Mouse (Mus musculus): Measurements from ENCODE around the gene 4930447C04Rik. TPM values are rescaled to one million over a fixed set of nuclear protein-coding genes. Genes with fewer than 3 reads are reported as not detected.

4930447C04Rik gene
- polyA plus RNA-seq (2015; fragmentation: Nextera tagmentation; extraction: Ambion mirVana), result 1.8 and 2.1 TPM in 2 replicates

- Histone ChIP-seq H3K9ac (no peak within 1 kb of the TSS), H3K9me3 (replicated peaks) (no peaks in the 10 kb centered on the region), H3K4me3 (peak within 1 kb of the TSS; percentile 16), H3K4me2 (peak within 1 kb of the TSS; percentile 42), H3K27me3 (peaks cover 96% of the 10 kb centered on the region), H3K27ac (no peak within 1 kb of the TSS), H3K36me3 (ENCODE audit: poor library complexity, severe bottlenecking) (no peaks in the 10 kb centered on the region), H3K4me1 (peaks cover 16% of the 10 kb centered on the region)
- no peak for ATAC-seq
- WGBS, result under 1% methylated on average over 39 of the region's 39 CpGs
Observed at GRCm38 (mm10) chr12:72940071-72940821, at the start of gene 4930447C04Rik. 4930447C04Rik (minus strand) TSS chr12:72940774.

- Histone ChIP-seq H3K9me3 (replicated peaks) (no peaks in the 10 kb centered on the region), H3K4me3 (no peak overlapping the region), H3K36me3 (ENCODE audit: poor library complexity, severe bottlenecking) (no peaks in the 10 kb centered on the region), H3K4me1 (no peaks in the 10 kb centered on the region), H3K27ac (no peak overlapping the region), H3K27me3 (peaks cover 10% of the 10 kb centered on the region), H3K9ac (no peak overlapping the region), H3K4me2 (no peak overlapping the region)
- ATAC-seq, result no peak
- WGBS, result 87% methylated on average over 8 of the region's 8 CpGs
Observed at GRCm38 (mm10) chr12:72983071-72983857, 42.7 kb upstream of the 4930447C04Rik start.

GRCm38 (mm10) chr12:72982616-72983015 is 42.0 kb upstream of the 4930447C04Rik start:
- no peaks in the 10 kb centered on the region for H3K9me3 ChIP-seq (replicated peaks)
- H3K27me3 ChIP-seq, result peaks cover 14% of the 10 kb centered on the region
- H3K9ac ChIP-seq, result no peak overlapping the region
- no peaks in the 10 kb centered on the region for H3K36me3 ChIP-seq (ENCODE audit: poor library complexity, severe bottlenecking)
- no peak overlapping the region for H3K27ac ChIP-seq
- H3K4me3 ChIP-seq, result no peak overlapping the region
- H3K4me1 ChIP-seq, result no peaks in the 10 kb centered on the region
- ATAC-seq, result no peak
- 77% methylated on average over 10 of the region's 10 CpGs for WGBS
- no peak overlapping the region for H3K4me2 ChIP-seq

- Histone ChIP-seq H3K27ac (no peak overlapping the region), H3K4me2 (no peak overlapping the region), H3K9me3 (replicated peaks) (no peaks in the 10 kb centered on the region), H3K36me3 (ENCODE audit: poor library complexity, severe bottlenecking) (no peaks in the 10 kb centered on the region), H3K9ac (no peak overlapping the region), H3K4me3 (no peak overlapping the region), H3K27me3 (peaks cover 43% of the 10 kb centered on the region), H3K4me1 (no peaks in the 10 kb centered on the region; the same call in 1 of the 2 replicates)
- no peak for ATAC-seq
- 70% methylated on average over 5 of the region's 5 CpGs for WGBS
Observed at GRCm38 (mm10) chr12:72979236-72979635, 38.7 kb upstream of the 4930447C04Rik start.

- 91% methylated on average over 3 of the region's 3 CpGs for WGBS
- H3K4me3 ChIP-seq, result no peak overlapping the region
- no peak overlapping the region for H3K27ac ChIP-seq
Observed at GRCm38 (mm10) chr12:72977851-72978250, 37.3 kb upstream of the 4930447C04Rik start.

GRCm38 (mm10) chr12:72976718-72977117 is 36.1 kb upstream of the 4930447C04Rik start:
- H3K36me3 ChIP-seq (ENCODE audit: poor library complexity, severe bottlenecking), result no peaks in the 10 kb centered on the region
- peaks cover 64% of the 10 kb centered on the region for H3K27me3 ChIP-seq
- no peaks in the 10 kb centered on the region for H3K9me3 ChIP-seq (replicated peaks)
- H3K4me3 ChIP-seq, result no peak overlapping the region
- peak overlapping the region; percentile 42 for H3K4me2 ChIP-seq
- H3K27ac ChIP-seq, result no peak overlapping the region
- H3K4me1 ChIP-seq, result no peaks in the 10 kb centered on the region; the same call in 1 of the 2 replicates
- ATAC-seq, result peak; percentile 73
- WGBS, result 2% methylated on average over 12 of the region's 12 CpGs
- no peak overlapping the region for H3K9ac ChIP-seq

More at GRCm38 (mm10) chr12:72977851-72978250, 37.3 kb upstream of the 4930447C04Rik start:
- H3K4me2 ChIP-seq, result no peak overlapping the region
- H3K36me3 ChIP-seq (ENCODE audit: poor library complexity, severe bottlenecking), result no peaks in the 10 kb centered on the region
- no peaks in the 10 kb centered on the region; the same call in 1 of the 2 replicates for H3K4me1 ChIP-seq
- no peaks in the 10 kb centered on the region for H3K9me3 ChIP-seq (replicated peaks)
- H3K27me3 ChIP-seq, result peaks cover 54% of the 10 kb centered on the region
- ATAC-seq, result no peak
- H3K9ac ChIP-seq, result no peak overlapping the region

- H3K36me3 ChIP-seq (ENCODE audit: poor library complexity, severe bottlenecking), result no peaks in the 10 kb centered on the region
- ATAC-seq, result no peak
- H3K27ac ChIP-seq, result no peak overlapping the region
- 8% methylated on average over 7 of the region's 7 CpGs for WGBS
- no peaks in the 10 kb centered on the region; the same call in 1 of the 2 replicates for H3K4me1 ChIP-seq
- H3K9me3 ChIP-seq (replicated peaks), result no peaks in the 10 kb centered on the region
- H3K4me3 ChIP-seq, result no peak overlapping the region
- peak overlapping the region; percentile 42 for H3K4me2 ChIP-seq
- no peak overlapping the region for H3K9ac ChIP-seq
- H3K27me3 ChIP-seq, result peaks cover 69% of the 10 kb centered on the region
Observed at GRCm38 (mm10) chr12:72976172-72976571, 35.6 kb upstream of the 4930447C04Rik start.

GRCm38 (mm10) chr12:72973161-72973560 is 32.6 kb upstream of the 4930447C04Rik start:
- no peaks in the 10 kb centered on the region for H3K36me3 ChIP-seq (ENCODE audit: poor library complexity, severe bottlenecking)
- H3K27me3 ChIP-seq, result peaks cover 69% of the 10 kb centered on the region
- no peak for ATAC-seq
- no peak overlapping the region for H3K4me2 ChIP-seq
- no peak overlapping the region for H3K4me3 ChIP-seq
- H3K27ac ChIP-seq, result no peak overlapping the region
- H3K4me1 ChIP-seq, result no peaks in the 10 kb centered on the region; the same call in 1 of the 2 replicates
- H3K9me3 ChIP-seq (replicated peaks), result no peaks in the 10 kb centered on the region
- WGBS, result 9% methylated on average over 6 of the region's 6 CpGs
- no peak overlapping the region for H3K9ac ChIP-seq

GRCm38 (mm10) chr12:72970620-72971019 is 30.0 kb upstream of the 4930447C04Rik start:
- H3K4me3 ChIP-seq, result no peak overlapping the region
- H3K4me2 ChIP-seq, result no peak overlapping the region
- H3K27me3 ChIP-seq, result peaks cover 58% of the 10 kb centered on the region
- no peak overlapping the region for H3K9ac ChIP-seq
- no peak overlapping the region for H3K27ac ChIP-seq
- H3K9me3 ChIP-seq (replicated peaks), result no peaks in the 10 kb centered on the region
- no peak for ATAC-seq
- no peaks in the 10 kb centered on the region for H3K4me1 ChIP-seq
- H3K36me3 ChIP-seq (ENCODE audit: poor library complexity, severe bottlenecking), result no peaks in the 10 kb centered on the region
- WGBS, result 71% methylated on average over 14 of the region's 14 CpGs

- Histone ChIP-seq H3K9ac (no peak overlapping the region), H3K4me1 (no peaks in the 10 kb centered on the region), H3K27me3 (peaks cover 35% of the 10 kb centered on the region), H3K36me3 (ENCODE audit: poor library complexity, severe bottlenecking) (no peaks in the 10 kb centered on the region), H3K4me2 (no peak overlapping the region), H3K9me3 (replicated peaks) (no peaks in the 10 kb centered on the region), H3K4me3 (no peak overlapping the region), H3K27ac (no peak overlapping the region)
- ATAC-seq, result no peak
- WGBS, result 86% methylated on average over 7 of the region's 7 CpGs
Observed at GRCm38 (mm10) chr12:72967541-72967940, 27.0 kb upstream of the 4930447C04Rik start.

GRCm38 (mm10) chr12:72962761-72963160 is 22.2 kb upstream of the 4930447C04Rik start:
- WGBS, result 53% methylated on average over 6 of the region's 6 CpGs
- Histone ChIP-seq H3K36me3 (ENCODE audit: poor library complexity, severe bottlenecking) (no peaks in the 10 kb centered on the region), H3K4me3 (no peak overlapping the region), H3K27ac (no peak overlapping the region), H3K4me1 (no peaks in the 10 kb centered on the region), H3K4me2 (no peak overlapping the region), H3K27me3 (peaks cover 24% of the 10 kb centered on the region), H3K9ac (no peak overlapping the region), H3K9me3 (replicated peaks) (no peaks in the 10 kb centered on the region)
- ATAC-seq, result no peak

- H3K9ac ChIP-seq, result no peak overlapping the region
- H3K4me3 ChIP-seq, result no peak overlapping the region
- H3K4me1 ChIP-seq, result no peaks in the 10 kb centered on the region
- ATAC-seq, result no peak
- no peak overlapping the region for H3K4me2 ChIP-seq
- 90% methylated on average over 3 of the region's 3 CpGs for WGBS
- no peaks in the 10 kb centered on the region for H3K36me3 ChIP-seq (ENCODE audit: poor library complexity, severe bottlenecking)
- H3K27ac ChIP-seq, result no peak overlapping the region
- H3K9me3 ChIP-seq (replicated peaks), result no peaks in the 10 kb centered on the region
- H3K27me3 ChIP-seq, result peaks cover 44% of the 10 kb centered on the region
Observed at GRCm38 (mm10) chr12:72958446-72958845, 17.9 kb upstream of the 4930447C04Rik start.

All from forebrain, embryonic 13.5 days (tissue).